Mouse (Mus musculus) megakaryocyte, embryonic 14.5 days (primary cell): ENCODE measurements at regions not wholly inside any gene's neighbourhood (a gene's known extent, or its start where the extent isn't known, plus 50 kb on each side); places are given as distances from the start of the nearest gene placed in this dataset.

Experiments
- H3K27me3 ChIP-seq: replicated peaks from 2 replicates; pipeline ENCODE3; 2012; ENCODE audit warnings: inconsistent platforms
- H3K36me3 ChIP-seq: replicated peaks from 2 replicates; pipeline ENCODE3; 2012; ENCODE audit warnings: low read length, inconsistent platforms, mixed read lengths
- H3K4me1 ChIP-seq: 2 replicates; pipeline ENCODE4 v1.6.1; 2012; ENCODE audit warnings: inconsistent platforms
- H3K4me3 ChIP-seq: replicated peaks from 2 replicates; pipeline ENCODE3; 2012; ENCODE audit warnings: moderate library complexity, mild to moderate bottlenecking, inconsistent platforms
- H3K9me3 ChIP-seq: 2 replicates; pipeline ENCODE4 v1.6.1; 2012; ENCODE audit warnings: inconsistent platforms
- FLI1 ChIP-seq: IDR thresholded peaks from 2 replicates; pipeline ENCODE4 v1.6.1; 2012; ENCODE audit warnings: low read length, inconsistent platforms, mixed read lengths
- GATA1 ChIP-seq: IDR thresholded peaks from 3 replicates; pipeline ENCODE4 v1.6.1; 2012; ENCODE audit warnings: mixed read lengths, low read length, inconsistent platforms, borderline replicate concordance

- H3K4me3 ChIP-seq, result no peak overlapping the region
- H3K36me3 ChIP-seq, result no peaks in the 10 kb centered on the region
- no peak for TF ChIP-seq FLI1
- no peak for TF ChIP-seq GATA1
- peaks cover 3% of the 10 kb centered on the region; the same call in 1 of the 2 replicates for H3K9me3 ChIP-seq
- peaks cover 4% of the 10 kb centered on the region for H3K27me3 ChIP-seq
- no peaks in the 10 kb centered on the region for H3K4me1 ChIP-seq
These were observed 212.4 kb upstream of the Atp5g3 start for GRCm38 (mm10) chr2:74123360-74124074.

DNA sequence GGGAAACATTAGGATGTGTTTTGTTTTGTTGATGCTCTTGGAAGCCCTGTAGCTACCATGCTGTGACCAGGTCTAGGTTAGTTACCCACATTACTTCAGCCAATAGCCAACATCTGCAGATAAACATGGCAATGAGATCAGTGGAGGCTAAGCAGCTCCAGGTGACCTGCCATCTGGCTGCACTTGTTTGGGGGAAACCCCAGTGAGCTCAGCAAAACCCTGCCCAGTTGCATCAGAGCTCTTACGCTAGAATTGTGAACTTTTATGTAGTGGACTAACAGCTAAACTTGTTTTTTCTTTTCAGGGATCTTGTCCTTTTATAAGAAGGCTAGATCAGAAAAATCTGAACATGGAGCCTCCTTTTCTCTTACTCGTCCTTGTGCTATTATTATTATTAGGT, 211.8 kb upstream of the Atp5g3 start:
- TF ChIP-seq FLI1 (no peak), GATA1 (no peak)
- H3K9me3 ChIP-seq, result peaks cover 3% of the 10 kb centered on the region; the same call in 1 of the 2 replicates
- H3K27me3 ChIP-seq, result peaks cover 4% of the 10 kb centered on the region
- H3K36me3 ChIP-seq, result no peaks in the 10 kb centered on the region
- H3K4me1 ChIP-seq, result no peaks in the 10 kb centered on the region
- H3K4me3 ChIP-seq, result no peak overlapping the region

DNA sequence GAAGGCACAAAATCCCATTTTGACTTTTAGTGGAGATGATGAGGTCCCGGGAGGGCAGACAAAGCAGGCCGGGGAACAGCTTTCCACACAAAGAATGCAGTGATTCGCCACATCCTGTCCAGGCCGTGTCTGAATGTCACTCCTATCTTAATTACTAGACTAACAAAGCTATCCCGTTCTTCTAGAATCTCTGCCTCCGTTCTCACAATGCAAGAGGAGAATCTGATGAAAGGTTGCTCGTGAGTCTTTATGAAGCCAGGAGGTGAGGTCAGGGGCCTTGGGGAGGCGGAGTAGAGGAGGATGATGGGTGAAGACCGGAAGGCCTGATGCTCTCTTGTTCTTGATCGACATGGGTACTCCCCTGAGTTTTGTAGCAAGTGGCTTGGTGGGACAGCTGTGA, 208.9 kb upstream of the Atp5g3 start:
- no peaks in the 10 kb centered on the region for H3K9me3 ChIP-seq
- no peak for TF ChIP-seq GATA1
- TF ChIP-seq FLI1, result no peak
- H3K27me3 ChIP-seq, result peaks cover 4% of the 10 kb centered on the region

DNA sequence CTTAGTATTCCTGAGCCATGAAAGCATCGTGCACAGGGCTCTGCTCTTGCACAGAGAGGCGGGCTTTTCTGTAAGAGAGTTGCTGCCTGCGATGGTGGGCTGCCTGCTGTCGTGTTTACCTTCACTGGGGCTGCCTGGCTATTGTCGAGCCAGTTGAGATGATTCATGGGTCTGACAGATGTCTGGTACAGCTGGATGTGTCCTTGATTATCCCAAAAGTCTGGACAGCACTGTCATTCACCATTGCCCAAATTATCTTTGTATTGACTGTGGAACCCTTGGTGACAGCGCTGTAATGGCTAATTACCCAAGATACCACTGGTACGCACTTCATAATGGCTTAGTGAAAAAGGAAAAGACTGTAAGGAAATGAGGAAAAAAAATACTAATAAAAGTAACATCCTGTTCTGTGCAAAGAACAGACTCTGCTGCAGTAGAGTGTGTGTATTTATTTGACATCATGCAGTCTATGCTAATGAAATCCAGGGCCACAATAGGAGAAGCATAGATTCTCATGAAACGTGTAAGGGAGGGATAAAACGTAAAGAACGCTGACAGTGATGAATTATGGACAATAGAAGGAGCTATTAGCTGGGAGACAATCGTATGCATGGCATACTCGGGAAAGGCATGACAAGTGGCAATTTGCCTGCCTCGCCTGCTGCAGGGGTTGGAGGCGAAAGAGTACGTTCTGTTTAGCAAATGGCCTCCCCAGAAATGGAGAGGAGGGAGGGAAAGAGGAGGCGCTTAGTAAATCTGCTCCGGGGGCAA, 208.2 kb upstream of the Atp5g3 start:
- TF ChIP-seq GATA1 (no peak), FLI1 (no peak)
- Histone ChIP-seq H3K36me3 (no peaks in the 10 kb centered on the region), H3K9me3 (no peaks in the 10 kb centered on the region), H3K4me3 (no peak overlapping the region), H3K4me1 (no peaks in the 10 kb centered on the region), H3K27me3 (peaks cover 4% of the 10 kb centered on the region)

More for the DNA sequence above, 208.9 kb upstream of the Atp5g3 start:
- Histone ChIP-seq H3K36me3 (no peaks in the 10 kb centered on the region), H3K4me3 (no peak overlapping the region), H3K4me1 (no peaks in the 10 kb centered on the region)

DNA sequence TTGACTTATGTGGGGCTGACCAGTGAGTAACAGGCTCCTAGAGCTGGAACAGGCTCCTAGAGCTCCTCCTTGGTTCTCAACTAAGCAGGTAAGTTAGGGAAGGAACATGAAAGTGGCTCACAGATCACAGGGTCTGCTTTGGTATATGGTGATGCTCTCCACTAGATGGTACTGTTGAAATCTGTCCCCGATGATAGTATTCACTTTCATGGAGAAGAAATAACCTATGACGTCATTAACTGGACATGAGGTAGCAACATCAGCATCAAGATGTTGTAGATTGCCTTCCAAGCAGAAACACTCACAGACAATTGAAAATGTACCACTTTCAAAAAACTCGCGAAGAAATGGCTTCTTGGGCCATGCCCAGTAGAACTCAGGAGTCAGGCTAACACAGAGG, 195.3 kb upstream of the Atp5g3 start:
- no peaks in the 10 kb centered on the region for H3K36me3 ChIP-seq
- TF ChIP-seq FLI1 (no peak), GATA1 (no peak)
- H3K9me3 ChIP-seq, result no peaks in the 10 kb centered on the region
- H3K4me1 ChIP-seq, result no peaks in the 10 kb centered on the region
- no peaks in the 10 kb centered on the region for H3K27me3 ChIP-seq
- no peak overlapping the region for H3K4me3 ChIP-seq

DNA sequence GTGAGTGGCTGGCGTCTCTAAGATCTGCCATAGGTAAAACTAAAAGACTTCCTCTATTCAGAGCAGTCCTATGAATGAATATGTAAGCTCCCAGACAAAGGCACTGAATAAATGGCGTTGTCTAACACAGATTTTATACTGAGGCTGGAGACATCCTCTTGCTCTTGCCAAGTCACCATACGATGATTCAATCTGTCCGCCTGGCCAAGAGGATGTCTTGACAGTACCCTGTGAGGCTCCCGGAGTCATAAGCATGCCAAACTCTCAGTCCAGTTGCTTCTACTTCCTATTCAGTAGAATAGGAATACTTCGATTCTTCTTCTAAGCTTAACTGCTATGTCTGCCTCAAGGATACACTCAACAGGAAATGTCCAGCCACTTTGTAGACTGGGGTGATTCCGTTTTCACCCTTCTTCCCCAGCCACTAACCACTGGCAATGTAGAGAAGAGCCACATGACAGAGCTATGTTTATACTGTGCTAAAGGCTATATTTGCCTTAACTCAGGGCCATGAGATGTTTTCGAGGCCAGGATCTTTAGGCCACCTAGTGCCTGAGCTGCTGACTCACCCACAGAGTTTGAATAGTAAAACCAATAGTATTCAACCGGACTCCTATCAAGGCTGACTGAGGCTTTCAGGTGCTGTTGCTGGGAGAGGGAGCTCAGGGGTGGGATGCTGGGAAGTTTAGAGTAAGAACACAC, 188.7 kb upstream of the Atp5g3 start:
- no peak overlapping the region for H3K4me3 ChIP-seq
- no peaks in the 10 kb centered on the region for H3K36me3 ChIP-seq
- no peaks in the 10 kb centered on the region for H3K27me3 ChIP-seq

GRCm38 (mm10) chr2:74096809-74097208, 185.7 kb upstream of the Atp5g3 start:
- H3K27me3 ChIP-seq, result no peaks in the 10 kb centered on the region
- H3K36me3 ChIP-seq, result no peaks in the 10 kb centered on the region
- no peak for TF ChIP-seq FLI1
- no peak for TF ChIP-seq GATA1
- no peaks in the 10 kb centered on the region for H3K4me1 ChIP-seq
- H3K4me3 ChIP-seq, result no peak overlapping the region
- H3K9me3 ChIP-seq, result peaks cover 19% of the 10 kb centered on the region

More for the DNA sequence above, 188.7 kb upstream of the Atp5g3 start:
- no peaks in the 10 kb centered on the region for H3K9me3 ChIP-seq
- TF ChIP-seq GATA1 (no peak), FLI1 (no peak)
- H3K4me1 ChIP-seq, result no peaks in the 10 kb centered on the region

DNA sequence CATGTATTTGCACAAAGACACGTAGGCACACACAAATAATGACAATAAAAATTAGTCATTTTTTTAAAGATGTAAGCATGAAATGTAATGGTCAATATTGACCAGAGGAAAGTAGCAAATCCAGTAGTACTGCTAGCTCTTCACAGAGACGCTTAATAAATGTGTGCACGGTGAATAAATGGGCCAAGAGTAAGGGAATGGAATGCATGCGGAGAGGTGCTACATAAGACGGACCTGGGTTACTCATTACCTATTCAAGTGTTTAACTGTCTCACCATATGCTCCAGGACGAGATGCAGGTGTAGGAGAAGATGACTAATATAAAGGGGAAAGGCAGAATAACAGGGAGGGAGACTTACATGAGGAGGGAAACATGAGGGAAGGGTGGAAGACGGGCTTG, 182.4 kb upstream of the Atp5g3 start:
- no peaks in the 10 kb centered on the region for H3K36me3 ChIP-seq
- H3K4me3 ChIP-seq, result no peak overlapping the region
- H3K9me3 ChIP-seq, result peaks cover 19% of the 10 kb centered on the region
- H3K27me3 ChIP-seq, result no peaks in the 10 kb centered on the region
- no peaks in the 10 kb centered on the region for H3K4me1 ChIP-seq
- TF ChIP-seq GATA1, result no peak
- no peak for TF ChIP-seq FLI1

GRCm38 (mm10) chr2:74087375-74087774, 176.2 kb upstream of the Atp5g3 start:
- Histone ChIP-seq H3K36me3 (no peaks in the 10 kb centered on the region), H3K4me3 (no peak overlapping the region), H3K27me3 (no peaks in the 10 kb centered on the region), H3K4me1 (no peaks in the 10 kb centered on the region), H3K9me3 (no peaks in the 10 kb centered on the region)
- no peak for TF ChIP-seq GATA1
- TF ChIP-seq FLI1, result no peak

DNA sequence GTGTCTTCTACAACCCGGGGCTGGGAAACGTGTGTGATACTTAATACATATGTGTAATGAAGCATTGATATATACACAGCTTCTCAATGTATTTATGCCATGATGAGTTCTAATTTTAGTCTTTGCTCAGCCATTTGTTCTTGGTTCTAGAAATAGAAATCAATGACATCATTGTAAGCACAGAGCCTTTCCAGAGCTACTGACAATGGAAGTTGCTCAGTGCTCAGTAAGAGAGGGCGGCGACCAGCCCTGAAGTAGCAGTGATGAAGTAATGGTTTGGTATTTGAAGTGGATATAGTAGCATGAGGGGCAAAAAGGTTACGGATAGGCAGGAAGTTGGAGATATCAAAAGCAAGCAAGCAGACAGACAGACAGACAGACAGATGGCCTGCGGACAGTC, 173.8 kb upstream of the Atp5g3 start:
- no peaks in the 10 kb centered on the region for H3K36me3 ChIP-seq
- TF ChIP-seq GATA1 (no peak), FLI1 (no peak)
- H3K9me3 ChIP-seq, result no peaks in the 10 kb centered on the region
- H3K27me3 ChIP-seq, result no peaks in the 10 kb centered on the region
- H3K4me3 ChIP-seq, result no peak overlapping the region
- H3K4me1 ChIP-seq, result no peaks in the 10 kb centered on the region
